Mouse (Mus musculus): Measurements from ENCODE around the gene Skap1. TPM values are rescaled to one million over a fixed set of nuclear protein-coding genes. Genes with fewer than 3 reads are reported as not detected.

The Skap1 gene
- polyA plus RNA-seq, 1 experiment from 2014 or later, result 15.2 TPM

GRCm38 (mm10) chr11:96758402-96758801, 294.0 kb downstream of the Skap1 start:
- Histone ChIP-seq H3K27me3 (ENCODE audit: control insufficient read depth, insufficient read depth, low read length) (no peaks in the 10 kb centered on the region), H3K36me3 (ENCODE audit: control insufficient read depth, insufficient read depth, low read length) (no peaks in the 10 kb centered on the region), H3K4me1 (ENCODE audit: control insufficient read depth, insufficient read depth, low read length) (peaks cover 6% of the 10 kb centered on the region; the same call in 1 of the 2 replicates), H3K27ac (ENCODE audit: low read depth, low read length) (no peak overlapping the region), H3K4me2 (replicated peaks; ENCODE audit: low read depth, low read length) (no peak overlapping the region), H3K9ac (ENCODE audit: low read depth, low read length) (no peak overlapping the region), H3K4me3 (ENCODE audit: low read length) (no peak overlapping the region), H3K9me3 (ENCODE audit: control insufficient read depth, low read length) (no peaks in the 10 kb centered on the region)
- WGBS, result 64% methylated on average over 5 of the region's 5 CpGs
- ATAC-seq (ENCODE audit: low FRiP score, low TSS enrichment), result no peak

GRCm38 (mm10) chr11:96760042-96760441, 295.6 kb downstream of the Skap1 start:
- WGBS, result 56% methylated on average over 3 of the region's 3 CpGs
- Histone ChIP-seq H3K9me3 (ENCODE audit: control insufficient read depth, low read length) (no peaks in the 10 kb centered on the region), H3K9ac (ENCODE audit: low read depth, low read length) (no peak overlapping the region), H3K4me2 (replicated peaks; ENCODE audit: low read depth, low read length) (no peak overlapping the region), H3K4me3 (ENCODE audit: low read length) (no peak overlapping the region), H3K27ac (ENCODE audit: low read depth, low read length) (no peak overlapping the region), H3K4me1 (ENCODE audit: control insufficient read depth, insufficient read depth, low read length) (peaks cover 6% of the 10 kb centered on the region; the same call in 1 of the 2 replicates), H3K27me3 (ENCODE audit: control insufficient read depth, insufficient read depth, low read length) (no peaks in the 10 kb centered on the region), H3K36me3 (ENCODE audit: control insufficient read depth, insufficient read depth, low read length) (no peaks in the 10 kb centered on the region)
- peak; percentile 30; the same call in 1 of the 2 replicates for ATAC-seq (ENCODE audit: low FRiP score, low TSS enrichment)

GRCm38 (mm10) chr11:96761984-96762383, 297.6 kb downstream of the Skap1 start:
- WGBS, result 45% methylated on average over 7 of the region's 7 CpGs

GRCm38 (mm10) chr11:96762742-96763470, 298.5 kb downstream of the Skap1 start:
- Histone ChIP-seq H3K4me2 (replicated peaks; ENCODE audit: low read depth, low read length) (no peak overlapping the region), H3K36me3 (ENCODE audit: control insufficient read depth, insufficient read depth, low read length) (no peaks in the 10 kb centered on the region), H3K4me3 (ENCODE audit: low read length) (no peak overlapping the region), H3K27me3 (ENCODE audit: control insufficient read depth, insufficient read depth, low read length) (no peaks in the 10 kb centered on the region), H3K9me3 (ENCODE audit: control insufficient read depth, low read length) (no peaks in the 10 kb centered on the region), H3K9ac (ENCODE audit: low read depth, low read length) (no peak overlapping the region), H3K4me1 (ENCODE audit: control insufficient read depth, insufficient read depth, low read length) (peaks cover 19% of the 10 kb centered on the region; the same call in 1 of the 2 replicates), H3K27ac (ENCODE audit: low read depth, low read length) (no peak overlapping the region)
- WGBS, result 59% methylated on average over 15 of the region's 15 CpGs
- no peak for ATAC-seq (ENCODE audit: low FRiP score, low TSS enrichment)

More at GRCm38 (mm10) chr11:96761984-96762383, 297.6 kb downstream of the Skap1 start:
- ATAC-seq (ENCODE audit: low FRiP score, low TSS enrichment), result no peak
- peaks cover 13% of the 10 kb centered on the region; the same call in 1 of the 2 replicates for H3K4me1 ChIP-seq (ENCODE audit: control insufficient read depth, insufficient read depth, low read length)
- no peaks in the 10 kb centered on the region for H3K9me3 ChIP-seq (ENCODE audit: control insufficient read depth, low read length)
- H3K4me2 ChIP-seq (replicated peaks; ENCODE audit: low read depth, low read length), result no peak overlapping the region
- no peak overlapping the region for H3K27ac ChIP-seq (ENCODE audit: low read depth, low read length)
- no peaks in the 10 kb centered on the region for H3K27me3 ChIP-seq (ENCODE audit: control insufficient read depth, insufficient read depth, low read length)
- H3K4me3 ChIP-seq (ENCODE audit: low read length), result no peak overlapping the region
- H3K36me3 ChIP-seq (ENCODE audit: control insufficient read depth, insufficient read depth, low read length), result no peaks in the 10 kb centered on the region
- H3K9ac ChIP-seq (ENCODE audit: low read depth, low read length), result no peak overlapping the region

GRCm38 (mm10) chr11:96764511-96765350, 300.3 kb downstream of the Skap1 start:
- Histone ChIP-seq H3K4me3 (ENCODE audit: low read length) (no peak overlapping the region), H3K9me3 (ENCODE audit: control insufficient read depth, low read length) (no peaks in the 10 kb centered on the region), H3K27me3 (ENCODE audit: control insufficient read depth, insufficient read depth, low read length) (no peaks in the 10 kb centered on the region), H3K36me3 (ENCODE audit: control insufficient read depth, insufficient read depth, low read length) (peaks cover 10% of the 10 kb centered on the region), H3K27ac (ENCODE audit: low read depth, low read length) (no peak overlapping the region), H3K4me2 (replicated peaks; ENCODE audit: low read depth, low read length) (no peak overlapping the region), H3K4me1 (ENCODE audit: control insufficient read depth, insufficient read depth, low read length) (peaks cover 21% of the 10 kb centered on the region; the same call in 1 of the 2 replicates), H3K9ac (ENCODE audit: low read depth, low read length) (0 out of 2 replicates have a peak overlapping the region, but pooled peaks have one; percentile 1)
- no peak for ATAC-seq (ENCODE audit: low FRiP score, low TSS enrichment)
- WGBS, result 50% methylated on average over 13 of the region's 13 CpGs

- WGBS, result 69% methylated on average over 7 of the region's 7 CpGs
- no peak for ATAC-seq (ENCODE audit: low FRiP score, low TSS enrichment)
- no peaks in the 10 kb centered on the region for H3K27me3 ChIP-seq (ENCODE audit: control insufficient read depth, insufficient read depth, low read length)
- H3K4me2 ChIP-seq (replicated peaks; ENCODE audit: low read depth, low read length), result no peak overlapping the region
- peak overlapping the region; percentile 17; the same call in 1 of the 2 replicates for H3K27ac ChIP-seq (ENCODE audit: low read depth, low read length)
- no peak overlapping the region for H3K9ac ChIP-seq (ENCODE audit: low read depth, low read length)
- peaks cover 21% of the 10 kb centered on the region; the same call in 1 of the 2 replicates for H3K4me1 ChIP-seq (ENCODE audit: control insufficient read depth, insufficient read depth, low read length)
- H3K4me3 ChIP-seq (ENCODE audit: low read length), result no peak overlapping the region
- H3K9me3 ChIP-seq (ENCODE audit: control insufficient read depth, low read length), result no peaks in the 10 kb centered on the region
- H3K36me3 ChIP-seq (ENCODE audit: control insufficient read depth, insufficient read depth, low read length), result peaks cover 18% of the 10 kb centered on the region
Measured at GRCm38 (mm10) chr11:96765645-96766044, 301.3 kb downstream of the Skap1 start.

GRCm38 (mm10) chr11:96766555-96766954, 302.2 kb downstream of the Skap1 start:
- WGBS, result 74% methylated on average over 12 of the region's 12 CpGs
- Histone ChIP-seq H3K9ac (ENCODE audit: low read depth, low read length) (no peak overlapping the region), H3K27ac (ENCODE audit: low read depth, low read length) (no peak overlapping the region), H3K27me3 (ENCODE audit: control insufficient read depth, insufficient read depth, low read length) (no peaks in the 10 kb centered on the region), H3K4me1 (ENCODE audit: control insufficient read depth, insufficient read depth, low read length) (peaks cover 21% of the 10 kb centered on the region; the same call in 1 of the 2 replicates), H3K4me3 (ENCODE audit: low read length) (no peak overlapping the region), H3K9me3 (ENCODE audit: control insufficient read depth, low read length) (no peaks in the 10 kb centered on the region), H3K4me2 (replicated peaks; ENCODE audit: low read depth, low read length) (no peak overlapping the region), H3K36me3 (ENCODE audit: control insufficient read depth, insufficient read depth, low read length) (peaks cover 24% of the 10 kb centered on the region)
- ATAC-seq (ENCODE audit: low FRiP score, low TSS enrichment), result no peak

GRCm38 (mm10) chr11:96767096-96767495, 302.7 kb downstream of the Skap1 start:
- no peak for ATAC-seq (ENCODE audit: low FRiP score, low TSS enrichment)
- Histone ChIP-seq H3K27ac (ENCODE audit: low read depth, low read length) (peak overlapping the region; percentile 17; the same call in 1 of the 2 replicates), H3K36me3 (ENCODE audit: control insufficient read depth, insufficient read depth, low read length) (peaks cover 30% of the 10 kb centered on the region), H3K9ac (ENCODE audit: low read depth, low read length) (no peak overlapping the region; the same call in 1 of the 2 replicates), H3K4me2 (replicated peaks; ENCODE audit: low read depth, low read length) (no peak overlapping the region), H3K4me1 (ENCODE audit: control insufficient read depth, insufficient read depth, low read length) (peaks cover 19% of the 10 kb centered on the region; the same call in 1 of the 2 replicates), H3K9me3 (ENCODE audit: control insufficient read depth, low read length) (no peaks in the 10 kb centered on the region), H3K4me3 (ENCODE audit: low read length) (no peak overlapping the region), H3K27me3 (ENCODE audit: control insufficient read depth, insufficient read depth, low read length) (no peaks in the 10 kb centered on the region)
- 36% methylated on average over 7 of the region's 7 CpGs for WGBS
